Mouse (Mus musculus) neural tube, embryonic 13.5 days (tissue): ENCODE results near the gene Man2a2. TPM values are rescaled to one million over a fixed set of nuclear protein-coding genes. Genes with fewer than 3 reads are reported as not detected.

Experiments
- ATAC-seq: fragments of 200-750 bp; cut with Nextera tagmentation; 2 replicates; pipeline ENCODE4 v1.8.0; 2017; ENCODE audit warnings: low read depth, mild to moderate bottlenecking, moderate TSS enrichment, moderate library complexity
- H3K27ac ChIP-seq: fragments of 300-500 bp; sonication (generic); replicated peaks from 2 replicates; pipeline ENCODE4 v1.5.1; 2015; ENCODE audit warnings: moderate library complexity, mild to moderate bottlenecking, inconsistent platforms
- H3K27me3 ChIP-seq: fragments of 300-500 bp; sonication (generic); 2 replicates; pipeline ENCODE4 v1.6.1; 2015; ENCODE audit warnings: mild to moderate bottlenecking, inconsistent platforms
- H3K36me3 ChIP-seq: fragments of 300-500 bp; sonication (generic); 2 replicates; pipeline ENCODE4 v1.6.1; 2015; ENCODE audit warnings: mild to moderate bottlenecking, inconsistent platforms
- H3K4me1 ChIP-seq: fragments of 300-500 bp; sonication (generic); replicated peaks from 2 replicates; pipeline ENCODE4 v1.6.1; 2015; ENCODE audit warnings: inconsistent platforms
- H3K4me2 ChIP-seq: fragments of 300-500 bp; sonication (generic); 2 replicates; pipeline ENCODE4 v1.6.1; 2015; ENCODE audit warnings: inconsistent platforms, mild to moderate bottlenecking, moderate library complexity
- H3K4me3 ChIP-seq: fragments of 300-500 bp; sonication (generic); 2 replicates; pipeline ENCODE4 v1.5.1; 2015; ENCODE audit warnings: mild to moderate bottlenecking, inconsistent platforms
- H3K9ac ChIP-seq: fragments of 300-500 bp; sonication (generic); 2 replicates; pipeline ENCODE4 v1.6.1; 2015; ENCODE audit warnings: moderate library complexity, mild to moderate bottlenecking, inconsistent platforms
- H3K9me3 ChIP-seq: fragments of 300-500 bp; sonication (generic); 2 replicates; pipeline ENCODE4 v1.6.1; 2016; ENCODE audit warnings: inconsistent platforms
- WGBS: fragments of 180-500 bp; shearing (Covaris S2); methylation state at CpG from one replicate; pipeline ENCODE4 v1.1.7; 2015; 5-methylcytosine and 5-hydroxymethylcytosine counted together
- polyA plus RNA-seq: library from polyadenylated mRNA; unstranded; fragments of >200 nt; fragmentation: Nextera tagmentation; extraction: Ambion mirVana; gene quantifications from 2 replicates; pipeline ENCODE4 v1.2.1, GENCODE M21; 2015

The Man2a2 gene
- polyA plus RNA-seq, 1 experiment from 2014 or later: 23.6 TPM

- peaks cover 60% of the 10 kb centered on the region for H3K36me3 ChIP-seq
- 4% methylated on average over 38 of the region's 38 CpGs for WGBS
- peak; percentile 99 for ATAC-seq
These were observed 46.9 kb downstream of the Man2a2 start, which contains the start of gene Rccd1 for GRCm38 (mm10) chr7:80324043-80324815. Gene Rccd1 (minus strand): TSS chr7:80324454.

DNA sequence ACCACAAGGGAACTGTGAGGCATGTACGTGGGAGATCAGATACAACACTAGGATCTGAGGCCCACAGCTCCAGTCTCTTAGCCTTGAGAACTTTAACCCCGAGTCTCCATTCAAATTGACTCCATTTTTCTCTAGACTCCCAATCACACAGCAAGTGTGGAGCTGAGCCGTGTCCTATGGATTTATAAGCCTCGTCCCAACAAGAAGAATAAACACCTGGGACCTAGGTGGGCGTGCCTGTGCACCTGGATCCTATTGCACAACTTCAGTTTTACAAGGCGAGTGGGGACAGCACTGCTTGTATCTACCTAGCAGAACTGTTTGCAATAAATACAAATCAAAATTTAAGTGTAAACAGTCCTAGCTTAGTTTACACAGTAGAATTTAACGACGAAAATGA lies 47.8 kb downstream of the Man2a2 start:
- ATAC-seq: no peak
- peak overlapping the region; percentile 92 for H3K27ac ChIP-seq
- peaks cover 29% of the 10 kb centered on the region for H3K4me1 ChIP-seq
- peaks cover 59% of the 10 kb centered on the region for H3K36me3 ChIP-seq
- H3K9ac ChIP-seq: peak overlapping the region; percentile 72
- WGBS: 20% methylated on average over 8 of the region's 8 CpGs
- peak overlapping the region; percentile 82 for H3K4me2 ChIP-seq
- H3K4me3 ChIP-seq: peak overlapping the region; percentile 62
- no peaks in the 10 kb centered on the region for H3K9me3 ChIP-seq
- H3K27me3 ChIP-seq: no peaks in the 10 kb centered on the region

More at GRCm38 (mm10) chr7:80324043-80324815, 46.9 kb downstream of the Man2a2 start, which contains the start of gene Rccd1:
- Histone ChIP-seq H3K27ac (peak within 1 kb of the TSS; percentile 92), H3K9me3 (no peaks in the 10 kb centered on the region), H3K4me1 (peaks cover 29% of the 10 kb centered on the region), H3K4me2 (peak within 1 kb of the TSS; percentile 82), H3K27me3 (no peaks in the 10 kb centered on the region), H3K9ac (peak within 1 kb of the TSS; percentile 72), H3K4me3 (peak within 1 kb of the TSS; percentile 62)

DNA sequence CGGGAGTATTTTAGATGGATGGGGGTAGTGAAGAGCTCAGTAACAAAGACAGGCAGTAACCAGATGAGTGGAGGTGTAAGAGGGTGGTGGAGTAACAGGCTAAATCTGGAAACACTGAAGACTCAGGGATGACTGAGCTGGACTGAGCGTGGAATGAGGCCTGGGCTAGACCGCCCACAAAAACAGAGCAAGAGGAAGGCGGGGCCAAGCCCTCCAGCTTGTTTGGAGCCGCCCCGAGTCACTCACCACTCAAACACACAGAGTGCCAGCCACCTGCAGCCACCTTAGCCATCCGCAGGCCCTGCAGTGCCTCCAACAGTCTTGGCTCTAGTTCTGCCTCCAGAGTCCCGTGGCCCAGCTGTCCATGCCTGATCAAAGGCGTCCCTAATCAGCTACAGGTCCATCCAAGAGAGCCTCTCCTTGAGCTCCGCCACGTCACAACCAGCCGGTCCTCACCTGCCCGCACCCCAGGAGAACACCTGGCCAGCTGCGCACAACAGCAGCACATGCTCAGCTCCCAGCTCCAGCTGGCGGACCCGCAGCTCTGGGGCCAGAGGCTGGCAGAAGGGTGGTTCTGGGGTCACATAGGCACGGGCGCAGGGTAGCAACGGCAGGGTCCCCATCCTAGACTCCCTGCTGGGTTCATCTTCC lies 51.2 kb downstream of the Man2a2 start:
- Histone ChIP-seq H3K36me3 (peaks cover 49% of the 10 kb centered on the region), H3K27ac (no peak overlapping the region), H3K4me3 (no peak overlapping the region), H3K4me2 (no peak overlapping the region), H3K9ac (no peak overlapping the region), H3K27me3 (no peaks in the 10 kb centered on the region), H3K4me1 (peaks cover 22% of the 10 kb centered on the region), H3K9me3 (no peaks in the 10 kb centered on the region)
- WGBS: 84% methylated on average over 19 of the region's 19 CpGs
- no peak for ATAC-seq

DNA sequence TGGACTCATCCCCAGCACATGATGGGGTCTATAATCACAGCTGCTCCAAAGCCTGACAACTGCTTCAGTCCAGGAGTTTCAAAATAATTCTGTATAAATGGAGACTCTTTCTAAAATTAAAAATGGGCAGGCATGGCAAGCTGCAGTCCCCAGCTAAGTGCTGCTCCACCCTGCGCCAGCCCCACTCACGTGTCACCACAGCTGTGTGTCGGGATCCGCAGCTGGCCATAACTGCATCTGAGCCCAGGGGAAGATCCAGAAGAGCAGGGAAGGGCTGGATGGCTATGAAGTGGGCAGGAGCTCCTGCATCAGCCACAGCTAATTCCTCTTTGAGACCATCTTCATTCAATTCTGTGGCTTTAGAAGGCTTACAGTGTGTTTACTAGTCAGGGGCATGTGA lies 52.5 kb downstream of the Man2a2 start:
- ATAC-seq: no peak
- H3K27ac ChIP-seq: no peak overlapping the region
- H3K4me2 ChIP-seq: no peak overlapping the region
- peaks cover 20% of the 10 kb centered on the region for H3K4me1 ChIP-seq
- H3K36me3 ChIP-seq: peaks cover 61% of the 10 kb centered on the region
- no peaks in the 10 kb centered on the region for H3K9me3 ChIP-seq
- WGBS: 96% methylated on average over 4 of the region's 4 CpGs
- no peaks in the 10 kb centered on the region for H3K27me3 ChIP-seq
- no peak overlapping the region for H3K4me3 ChIP-seq
- H3K9ac ChIP-seq: 0 out of 2 replicates have a peak overlapping the region, but pooled peaks have one; percentile 27

- no peak for ATAC-seq
- peaks cover 72% of the 10 kb centered on the region for H3K36me3 ChIP-seq
- WGBS: 80% methylated on average over 1 of the region's 1 CpGs
These were observed 53.6 kb downstream of the Man2a2 start for GRCm38 (mm10) chr7:80317439-80318115.

GRCm38 (mm10) chr7:80315733-80316132 lies 55.4 kb downstream of the Man2a2 start:
- Histone ChIP-seq H3K9ac (no peak overlapping the region), H3K27me3 (no peaks in the 10 kb centered on the region), H3K36me3 (peaks cover 79% of the 10 kb centered on the region), H3K4me1 (no peaks in the 10 kb centered on the region), H3K4me3 (no peak overlapping the region), H3K4me2 (no peak overlapping the region), H3K9me3 (no peaks in the 10 kb centered on the region), H3K27ac (no peak overlapping the region)
- 84% methylated on average over 2 of the region's 2 CpGs for WGBS
- no peak for ATAC-seq

More at GRCm38 (mm10) chr7:80317439-80318115, 53.6 kb downstream of the Man2a2 start:
- Histone ChIP-seq H3K4me2 (no peak overlapping the region), H3K27ac (no peak overlapping the region), H3K9me3 (no peaks in the 10 kb centered on the region), H3K9ac (no peak overlapping the region), H3K27me3 (no peaks in the 10 kb centered on the region), H3K4me3 (no peak overlapping the region), H3K4me1 (peaks cover 9% of the 10 kb centered on the region; the same call in 1 of the 2 replicates)

DNA sequence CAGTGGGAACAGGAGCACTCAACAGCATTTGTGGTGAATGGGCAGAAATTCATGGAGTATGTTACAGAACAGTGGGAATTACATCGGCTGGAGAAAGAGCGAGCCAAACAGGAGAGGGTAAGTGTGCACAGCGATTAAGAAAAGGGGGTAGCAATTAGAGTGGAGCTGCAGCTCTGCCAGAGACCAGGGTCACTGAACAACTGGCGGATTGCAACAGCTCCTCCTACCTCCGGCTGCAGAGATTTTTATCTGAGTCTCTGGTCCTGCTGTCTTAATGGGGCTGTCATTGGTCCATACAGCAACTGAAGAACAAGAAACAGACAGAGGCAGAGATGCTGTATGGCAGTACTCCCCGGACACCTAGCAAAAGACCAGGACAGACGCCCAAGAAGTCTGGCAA lies 60.4 kb downstream of the Man2a2 start:
- no peak overlapping the region for H3K27ac ChIP-seq
- H3K4me3 ChIP-seq: no peak overlapping the region
- WGBS: 89% methylated on average over 7 of the region's 7 CpGs
- peaks cover 58% of the 10 kb centered on the region for H3K36me3 ChIP-seq
- ATAC-seq: no peak
- H3K4me2 ChIP-seq: no peak overlapping the region
- no peaks in the 10 kb centered on the region for H3K4me1 ChIP-seq
- H3K9ac ChIP-seq: no peak overlapping the region
- H3K27me3 ChIP-seq: no peaks in the 10 kb centered on the region
- H3K9me3 ChIP-seq: no peaks in the 10 kb centered on the region

GRCm38 (mm10) chr7:80307766-80308165 lies 63.4 kb downstream of the Man2a2 start:
- H3K4me1 ChIP-seq: no peaks in the 10 kb centered on the region
- no peak overlapping the region for H3K27ac ChIP-seq
- no peak overlapping the region for H3K9ac ChIP-seq
- WGBS: 88% methylated on average over 3 of the region's 3 CpGs
- peaks cover 51% of the 10 kb centered on the region for H3K36me3 ChIP-seq
- no peaks in the 10 kb centered on the region for H3K9me3 ChIP-seq
- no peak overlapping the region for H3K4me3 ChIP-seq
- no peaks in the 10 kb centered on the region for H3K27me3 ChIP-seq
- no peak for ATAC-seq
- no peak overlapping the region for H3K4me2 ChIP-seq

DNA sequence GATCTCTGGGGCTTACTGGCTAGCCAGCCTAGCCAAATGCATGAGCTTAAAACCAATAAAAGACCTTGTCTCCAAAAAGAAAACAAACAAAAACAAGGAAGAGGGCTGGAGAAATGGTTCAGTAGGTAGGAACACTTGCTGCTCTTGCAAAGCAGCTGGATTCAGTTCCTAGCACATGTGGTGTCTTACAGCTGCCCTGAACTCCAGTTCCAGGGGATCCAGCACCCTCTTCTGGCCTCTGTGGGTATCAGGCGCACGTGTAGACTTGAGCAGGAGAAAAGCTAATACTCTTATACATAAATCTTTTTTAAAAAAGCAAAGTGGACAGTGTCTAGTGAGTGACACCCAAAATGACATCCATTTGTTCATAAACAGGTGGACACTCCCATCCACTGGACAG lies 69.7 kb downstream of the Man2a2 start:
- no peaks in the 10 kb centered on the region for H3K27me3 ChIP-seq
- H3K9me3 ChIP-seq: no peaks in the 10 kb centered on the region
- H3K27ac ChIP-seq: no peak overlapping the region
- no peak overlapping the region for H3K9ac ChIP-seq
- ATAC-seq: no peak
- WGBS: 87% methylated on average over 2 of the region's 2 CpGs
- H3K36me3 ChIP-seq: peaks cover 38% of the 10 kb centered on the region
- H3K4me2 ChIP-seq: no peak overlapping the region
- H3K4me1 ChIP-seq: 0 out of 2 replicates have a peak, but pooled peaks cover 6% of the 10 kb centered on the region
- no peak overlapping the region for H3K4me3 ChIP-seq

GRCm38 (mm10) chr7:80299568-80299967 lies 71.6 kb downstream of the Man2a2 start:
- 90% methylated on average over 3 of the region's 3 CpGs for WGBS
- Histone ChIP-seq H3K4me1 (peaks cover 16% of the 10 kb centered on the region), H3K9ac (no peak overlapping the region), H3K36me3 (peaks cover 25% of the 10 kb centered on the region), H3K27ac (no peak overlapping the region), H3K4me2 (no peak overlapping the region), H3K9me3 (no peaks in the 10 kb centered on the region), H3K4me3 (no peak overlapping the region), H3K27me3 (no peaks in the 10 kb centered on the region)
- no peak for ATAC-seq
